ENCODE assay signal across 8 mouse cellular contexts in genomic region chr3:69598261-69599165, GRCm38 (mm10). TPM values are rescaled to one million over a fixed set of nuclear protein-coding genes. Genes with fewer than 3 reads are reported as not detected.
A peak's percentile ranks its signal among the peaks of the same experiment; 100 is the strongest.
DNase-seq lines count a peak whose midpoint lies in the region; ATAC-seq lines count a peak whose summit lies in the region.

Gene B3galnt1, minus strand, starts transcription at chr3:69598960.

- H3K9me3 ChIP-seq in embryonic facial prominence, embryonic 10.5 days: no peaks in the 10 kb centered on the region
- no peaks in the 10 kb centered on the region for H3K9me3 ChIP-seq in limb, embryonic 12.5 days
- H3K9me3 ChIP-seq in midbrain, embryonic 12.5 days: no peaks in the 10 kb centered on the region

- H3K27ac ChIP-seq in embryonic facial prominence, embryonic 10.5 days (replicated peaks): peak within 1 kb of the TSS; percentile 89
- peak within 1 kb of the TSS; percentile 70 for H3K27ac ChIP-seq in limb, embryonic 12.5 days
- H3K27ac ChIP-seq in midbrain, embryonic 12.5 days (replicated peaks): peak within 1 kb of the TSS; percentile 60

- ATAC-seq in limb, embryonic 12.5 days (ENCODE audit: insufficient number of reproducible peaks, insufficient read depth, low FRiP score, low TSS enrichment, low read depth): peak; percentile 78
- ATAC-seq in midbrain, embryonic 12.5 days (ENCODE audit: low FRiP score, low read depth): peak; percentile 87

- H3K4me2 ChIP-seq in limb, embryonic 12.5 days: peak within 1 kb of the TSS; percentile 75
- peak within 1 kb of the TSS; percentile 73 for H3K4me2 ChIP-seq in midbrain, embryonic 12.5 days (replicated peaks)

- peaks cover 19% of the 10 kb centered on the region for H3K4me1 ChIP-seq in embryonic facial prominence, embryonic 10.5 days
- H3K4me1 ChIP-seq in limb, embryonic 12.5 days (replicated peaks): peaks cover 9% of the 10 kb centered on the region
- peaks cover 14% of the 10 kb centered on the region; the same call in 1 of the 2 replicates for H3K4me1 ChIP-seq in midbrain, embryonic 12.5 days

- peak; percentile 27 to 37 for DNase-seq in spleen, adult 18-20 months
- no peak for DNase-seq in spleen, adult 12 weeks (ENCODE audit: low spot score)
- DNase-seq in embryonic facial prominence, embryonic 10.5 days (ENCODE audit: low spot score): peak; percentile 78
- peak; percentile 53 to 71 for DNase-seq in heart, adult 18-20 months
- DNase-seq in kidney, adult 11 months: peak; percentile 37
- peak; percentile 9 to 49 for DNase-seq in spleen, postnatal 10 days (ENCODE audit: low spot score in 2 of 2)

- peak within 1 kb of the TSS; percentile 87 for H3K9ac ChIP-seq in limb, embryonic 12.5 days (replicated peaks)
- H3K9ac ChIP-seq in midbrain, embryonic 12.5 days (replicated peaks): peak within 1 kb of the TSS; percentile 82

- H3K4me3 ChIP-seq in embryonic facial prominence, embryonic 10.5 days: peak within 1 kb of the TSS; percentile 80
- peak within 1 kb of the TSS; percentile 75 for H3K4me3 ChIP-seq in limb, embryonic 12.5 days (replicated peaks)
- H3K4me3 ChIP-seq in midbrain, embryonic 12.5 days: peak within 1 kb of the TSS; percentile 76

- WGBS in embryonic facial prominence, embryonic 10.5 days: under 1% methylated on average over 98 of the region's 99 CpGs
- WGBS in limb, embryonic 12.5 days: under 1% methylated on average over 91 of the region's 99 CpGs
- under 1% methylated on average over 72 of the region's 99 CpGs for WGBS in midbrain, embryonic 12.5 days

- peaks cover 16% of the 10 kb centered on the region for H3K27me3 ChIP-seq in embryonic facial prominence, embryonic 10.5 days (replicated peaks; ENCODE audit: low read depth, poor library complexity, severe bottlenecking)
- no peaks in the 10 kb centered on the region for H3K27me3 ChIP-seq in limb, embryonic 12.5 days
- H3K27me3 ChIP-seq in midbrain, embryonic 12.5 days: no peaks in the 10 kb centered on the region

- no peaks in the 10 kb centered on the region for H3K36me3 ChIP-seq in embryonic facial prominence, embryonic 10.5 days (replicated peaks)
- peaks cover 4% of the 10 kb centered on the region; the same call in 1 of the 2 replicates for H3K36me3 ChIP-seq in limb, embryonic 12.5 days
- H3K36me3 ChIP-seq in midbrain, embryonic 12.5 days: no peaks in the 10 kb centered on the region

RNA-seq across cellular contexts. Expression of gene B3galnt1, which starts in this region (rescaled TPM):
- polyA plus RNA-seq in embryonic facial prominence, embryonic 10.5 days (2016; fragmentation: Nextera tagmentation; extraction: Ambion mirVana): 24.4 and 25.2 TPM in 2 replicates
- total RNA-seq in heart, adult 18-20 months (2021): 1 to 10 TPM; 1.8 to 1.9 TPM
- 34.8 and 35.1 TPM in 2 replicates for polyA plus RNA-seq in limb, embryonic 12.5 days (2016; fragmentation: Nextera tagmentation; extraction: Ambion mirVana)
- 40.1 and 42.4 TPM in 2 replicates for polyA plus RNA-seq in midbrain, embryonic 12.5 days (2016; fragmentation: Nextera tagmentation; extraction: Ambion mirVana)
